Mouse (Mus musculus): ENCODE measurements around the gene Orai2.
"Not testable (repeated sequence)": the region's sequence is repeated elsewhere in the genome, so short reads cannot be mapped to it uniquely, and the experiment has no call there.

The Orai2 gene

DNA sequence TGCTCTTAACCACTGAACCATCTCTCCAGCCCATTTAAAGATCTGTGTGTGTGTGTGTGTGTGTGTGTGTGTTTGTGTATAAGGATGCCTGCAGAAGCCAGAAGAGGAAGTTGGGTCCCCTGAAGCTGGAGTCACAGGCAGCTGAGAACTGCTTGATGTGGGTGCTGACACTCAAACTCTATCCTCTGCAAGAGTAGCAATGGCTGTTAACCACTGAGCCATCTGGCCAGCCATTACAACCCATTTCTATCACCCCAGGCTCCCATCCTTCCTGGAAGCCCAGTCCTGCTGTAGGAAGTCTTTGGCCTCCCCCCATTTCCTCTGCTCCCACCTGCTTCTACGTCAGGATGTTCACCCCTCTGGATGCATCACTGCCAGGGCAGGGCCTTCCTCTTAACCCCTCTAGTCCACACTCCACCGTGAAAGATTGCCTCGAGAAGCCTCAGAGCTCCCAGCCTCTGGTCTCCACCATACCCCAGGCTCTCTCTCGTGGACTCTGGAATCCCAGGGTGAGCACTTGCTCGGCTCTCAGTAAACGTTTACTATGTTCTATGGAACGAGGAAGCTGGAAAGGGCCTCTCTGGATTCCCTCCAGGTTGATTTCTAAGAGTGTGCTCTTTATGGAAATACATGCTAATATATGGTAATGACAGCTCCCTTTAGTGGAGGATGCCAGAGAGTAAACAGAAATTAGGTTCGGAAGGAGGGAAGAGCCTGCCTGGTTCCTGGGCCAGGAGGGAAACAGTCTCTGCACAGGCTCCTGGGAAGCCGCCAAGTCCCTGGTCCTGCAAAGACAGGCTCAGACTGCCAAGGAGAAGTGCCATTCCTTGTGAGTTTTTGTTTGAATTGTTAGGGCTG is 3.3 kb upstream of the Orai2 start:
- DNase-seq (ENCODE audit: extremely low read depth, insufficient read length, low spot score) = no peak

DNA sequence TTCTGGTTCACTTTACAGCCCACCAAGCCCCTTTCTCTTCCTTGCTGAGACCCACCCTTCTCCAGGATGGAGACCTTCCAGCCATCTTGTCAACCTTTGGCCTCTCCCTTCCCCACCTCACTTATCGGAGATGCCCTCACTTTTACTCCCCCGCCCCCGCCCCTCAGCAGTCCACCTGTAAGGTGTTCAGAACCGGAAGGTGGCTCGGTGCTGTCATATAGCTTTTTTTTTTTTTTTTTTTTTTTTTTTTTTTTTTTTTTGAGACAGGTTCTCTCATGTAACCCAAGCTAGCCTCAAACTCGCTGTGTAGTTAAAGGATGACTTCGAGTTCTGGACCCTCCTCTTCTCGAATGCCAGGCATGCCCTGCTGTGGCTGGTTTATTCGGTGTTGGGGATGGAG is 2.4 kb upstream of the Orai2 start:
- DNase-seq (ENCODE audit: extremely low read depth, insufficient read length, low spot score) = no peak

DNA sequence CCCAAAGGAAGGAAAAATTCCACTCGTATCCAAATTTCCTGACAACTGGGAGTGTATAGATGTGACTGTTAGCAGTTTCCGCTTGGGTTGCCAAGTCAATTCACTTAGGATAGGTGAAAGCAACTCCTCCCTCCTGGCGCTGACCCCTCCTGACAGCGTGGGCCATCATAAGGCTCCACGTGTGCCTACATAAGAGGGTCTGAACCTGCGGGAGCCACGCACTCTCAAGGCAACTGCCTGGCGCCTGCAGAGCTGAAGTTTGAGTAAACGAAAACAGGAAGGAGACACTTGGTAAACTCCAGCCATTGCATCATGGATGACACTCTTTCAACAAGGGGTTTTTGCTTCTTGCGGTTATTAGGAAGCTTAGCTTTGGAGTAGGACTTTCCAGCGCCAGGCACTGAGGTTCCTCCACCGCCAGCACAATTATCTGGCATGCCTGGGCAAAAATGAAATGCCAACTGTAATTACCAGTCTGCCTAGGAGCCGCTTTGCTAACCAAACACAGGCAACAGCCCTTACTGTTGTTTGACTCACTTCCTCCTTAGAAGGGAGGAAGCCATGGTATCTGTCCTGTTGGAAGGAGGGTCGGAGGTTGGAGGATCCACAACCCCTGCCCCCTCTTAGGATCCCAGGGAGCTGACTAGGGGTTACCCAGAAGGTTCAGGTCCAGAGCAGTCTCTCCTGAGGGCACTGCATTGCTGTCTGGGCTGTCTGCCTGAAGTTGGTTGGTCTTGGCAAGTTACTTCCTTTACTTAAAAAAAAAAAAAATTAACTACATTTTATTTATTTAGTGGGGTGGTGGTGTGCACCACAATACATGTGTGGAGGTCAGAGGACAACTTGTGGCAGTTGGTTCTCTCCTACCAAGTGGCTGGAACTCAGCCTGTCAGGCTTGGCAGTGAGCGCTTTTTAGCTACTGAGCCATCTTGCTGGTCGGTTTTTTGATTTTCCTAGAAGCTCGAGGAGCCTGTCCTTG is 1.1 kb upstream of the Orai2 start:
- peak; percentile 74 for DNase-seq (ENCODE audit: extremely low read depth, insufficient read length, low spot score)

DNA sequence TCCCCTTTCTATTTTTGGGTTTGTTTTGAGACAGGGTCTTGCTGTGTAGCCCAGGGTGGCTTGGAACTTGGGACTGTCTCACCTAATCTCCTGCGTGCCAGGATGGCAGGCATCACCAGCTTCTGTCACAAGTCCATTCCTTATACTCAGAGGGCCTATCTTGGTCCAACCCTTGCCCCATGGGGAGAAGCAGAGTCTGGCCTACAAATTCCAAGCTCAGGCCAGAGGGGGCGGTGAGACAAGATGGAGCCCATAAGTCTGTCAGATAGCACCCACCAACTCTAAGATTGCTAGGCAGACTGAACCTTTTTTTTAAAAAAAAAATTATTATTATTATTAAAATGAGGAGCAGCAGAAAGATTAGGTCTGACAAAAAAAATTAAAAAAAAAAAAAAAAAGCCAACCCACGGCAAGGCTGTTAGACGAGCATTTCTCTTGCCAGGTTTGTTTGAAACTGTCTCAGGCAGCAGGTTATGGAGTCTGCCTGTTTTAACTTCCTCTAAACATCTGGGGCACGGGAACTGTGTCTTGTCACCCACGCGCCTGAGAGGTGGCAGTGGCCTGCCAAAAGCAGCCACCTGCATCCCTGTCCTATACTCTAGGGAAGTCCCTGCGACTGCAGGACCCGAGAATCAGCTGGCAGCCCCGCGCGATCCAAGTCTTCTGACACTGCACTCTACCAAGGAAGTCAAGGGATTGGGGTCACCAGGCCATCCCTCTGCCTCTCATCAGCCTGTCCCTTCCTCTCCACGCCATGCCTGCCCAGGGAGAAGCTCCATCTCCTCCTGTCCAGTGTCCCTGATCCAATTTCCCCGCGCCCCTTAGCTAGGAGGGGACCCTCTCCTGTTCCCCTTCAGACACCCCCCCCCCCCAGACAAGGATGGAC is 644 bp downstream of the Orai2 start:
- peak; percentile 80 for DNase-seq (ENCODE audit: extremely low read depth, insufficient read length, low spot score)

DNA sequence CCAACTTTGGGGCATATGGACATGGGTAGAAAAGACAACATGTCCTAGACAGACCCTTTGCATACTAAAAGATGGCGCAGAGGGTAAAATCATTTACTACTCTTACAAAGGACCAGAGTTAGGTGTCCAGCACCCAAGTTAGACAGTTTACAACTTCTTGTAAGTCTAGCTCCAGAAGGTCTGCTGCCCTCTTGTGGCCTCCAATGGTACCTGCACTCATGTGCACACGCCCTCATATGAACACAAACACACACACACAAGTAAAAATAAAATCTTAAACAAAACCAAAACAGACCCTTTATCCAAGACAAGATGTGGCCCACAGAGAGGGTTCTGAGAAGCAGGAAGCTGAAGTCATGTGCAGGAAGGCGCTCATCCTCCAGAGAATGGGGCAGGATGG is 2.4 kb downstream of the Orai2 start:
- DNase-seq (ENCODE audit: extremely low read depth, insufficient read length, low spot score) = no peak

DNA sequence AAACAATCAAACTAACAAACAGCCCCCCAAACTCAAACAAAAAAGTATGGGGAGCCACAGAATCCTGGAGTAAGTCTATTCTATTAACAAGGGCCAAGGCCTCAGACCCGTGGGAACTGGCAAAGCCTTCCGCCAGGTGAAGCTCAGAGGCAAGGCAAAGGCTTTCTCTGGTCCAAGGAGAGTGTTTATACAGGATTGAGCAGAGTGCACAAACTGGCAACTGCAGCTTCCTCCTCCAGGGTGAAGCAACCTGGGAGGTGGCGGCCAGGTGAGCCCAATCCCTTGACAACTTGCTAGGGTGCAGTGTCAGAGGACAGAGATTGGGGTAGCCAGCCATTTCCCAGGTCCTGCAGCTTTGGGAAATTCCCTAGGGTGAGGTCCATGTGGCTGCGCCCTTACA is 3.2 kb downstream of the Orai2 start:
- DNase-seq (ENCODE audit: extremely low read depth, insufficient read length, low spot score) = no peak

DNA sequence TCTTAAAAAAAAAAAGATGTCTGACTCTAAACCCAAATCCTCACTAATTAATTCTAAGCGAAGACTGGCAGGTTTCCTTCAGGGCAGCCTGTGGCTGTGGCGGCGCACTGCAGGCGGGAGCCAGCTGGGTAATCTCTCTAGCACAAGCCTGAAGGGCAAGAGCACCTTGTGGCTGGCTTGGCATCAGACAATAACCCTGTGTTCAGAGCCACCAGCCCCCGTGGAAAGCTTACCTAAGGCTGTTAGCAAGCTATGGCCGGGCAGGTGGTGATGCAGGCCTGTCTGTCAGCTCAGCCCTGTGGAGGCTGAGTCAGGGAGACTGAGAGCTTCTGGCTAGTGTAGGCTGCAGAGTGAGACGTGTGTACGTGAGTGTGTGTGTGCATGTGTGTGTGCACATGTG is 5.3 kb downstream of the Orai2 start:
- DNase-seq (ENCODE audit: extremely low read depth, insufficient read length, low spot score) = no peak

DNA sequence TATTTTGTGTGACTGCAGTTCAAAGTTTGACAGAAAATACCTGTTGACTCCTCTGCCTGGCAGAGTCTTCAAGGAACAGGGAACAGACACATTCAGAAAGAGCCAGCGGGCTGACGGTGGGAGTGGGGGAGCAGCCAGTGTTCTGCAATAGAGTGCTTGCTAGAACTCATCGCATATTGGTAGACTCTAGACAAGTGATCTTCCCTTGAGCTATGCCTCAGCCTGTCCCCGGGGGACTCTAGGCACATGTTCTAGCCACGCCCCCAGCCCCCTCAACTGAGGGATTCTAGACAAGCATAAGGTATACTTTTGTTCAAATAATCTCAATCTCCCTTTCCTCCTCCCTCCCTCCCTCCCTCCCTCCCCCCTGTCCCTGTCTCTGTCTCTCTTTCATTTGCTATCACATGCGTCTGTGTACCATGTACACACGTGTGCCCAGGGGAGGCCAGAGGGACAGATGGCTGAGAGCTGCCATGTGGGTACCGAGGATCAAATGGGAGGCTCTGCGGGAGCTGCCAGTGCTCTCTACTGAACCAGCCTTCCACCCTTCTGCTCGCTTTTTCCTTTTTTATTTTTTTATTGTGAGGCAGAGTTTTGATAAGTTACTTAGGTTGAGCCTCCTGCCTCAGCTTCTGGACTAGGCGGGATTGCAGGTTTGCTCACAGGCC is 6.6 kb downstream of the Orai2 start:
- DNase-seq (ENCODE audit: extremely low read depth, insufficient read length, low spot score) = no peak

DNA sequence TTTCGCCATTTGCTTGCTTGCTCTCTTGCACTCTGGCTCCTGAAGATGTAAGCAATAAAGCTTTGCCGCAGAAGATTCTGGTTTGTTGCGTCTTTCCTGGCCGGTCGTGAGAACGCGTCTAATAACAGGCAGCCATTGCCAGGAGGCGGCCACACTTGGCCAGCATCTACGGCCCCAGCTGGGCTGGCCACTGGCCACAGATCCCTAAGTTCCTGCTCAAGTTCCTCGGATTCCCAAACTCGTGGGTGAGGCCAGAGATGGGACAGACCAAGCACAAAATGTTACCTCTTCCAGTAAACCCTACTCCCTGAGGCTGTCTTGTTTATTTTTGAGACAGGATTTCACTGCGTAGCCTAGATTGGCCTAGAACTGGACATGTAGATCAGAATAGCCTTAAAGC is 10.4 kb downstream of the Orai2 start:
- not testable (repeated sequence) for DNase-seq (ENCODE audit: extremely low read depth, insufficient read length, low spot score)

DNA sequence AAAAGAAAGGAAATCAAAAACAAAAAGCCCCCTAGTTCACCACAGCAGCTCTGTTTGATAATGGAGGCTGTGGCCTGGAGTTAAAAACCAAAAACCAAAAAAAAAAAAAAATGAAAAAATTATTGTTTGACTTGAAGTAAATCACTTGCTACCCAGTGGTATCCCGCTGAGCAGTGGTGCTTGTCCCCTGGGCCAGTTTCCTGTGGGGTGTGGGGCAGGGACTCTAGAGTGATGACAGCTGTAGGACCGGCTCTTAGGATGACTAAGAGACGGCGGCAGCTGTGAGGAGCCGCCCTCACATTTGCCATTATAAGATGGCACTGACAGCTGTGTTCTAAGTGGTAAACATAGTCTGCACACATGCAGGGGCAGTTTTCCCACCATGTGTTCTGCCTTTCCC is 15.1 kb downstream of the Orai2 start:
- no peak for DNase-seq (ENCODE audit: extremely low read depth, insufficient read length, low spot score)

DNA sequence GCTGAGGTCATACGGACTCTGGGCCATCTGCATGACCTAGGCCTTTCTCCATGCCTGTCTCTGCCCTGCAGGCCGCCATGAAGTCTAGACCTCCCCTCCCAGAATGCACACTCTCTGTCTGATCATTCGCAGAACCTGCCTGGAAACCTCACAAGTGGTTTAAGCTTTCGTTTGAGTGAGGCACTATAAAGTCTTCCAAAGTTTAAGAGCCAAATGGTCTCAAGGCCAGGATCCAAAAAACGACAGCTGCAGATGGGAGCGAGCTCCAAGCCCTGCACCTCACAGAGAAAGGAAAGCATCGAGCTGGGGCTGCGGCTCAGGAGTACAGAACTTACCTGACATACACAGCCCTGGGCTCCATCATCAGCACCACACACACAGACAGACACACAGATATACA is 18.1 kb downstream of the Orai2 start:
- DNase-seq (ENCODE audit: extremely low read depth, insufficient read length, low spot score) = no peak

DNA sequence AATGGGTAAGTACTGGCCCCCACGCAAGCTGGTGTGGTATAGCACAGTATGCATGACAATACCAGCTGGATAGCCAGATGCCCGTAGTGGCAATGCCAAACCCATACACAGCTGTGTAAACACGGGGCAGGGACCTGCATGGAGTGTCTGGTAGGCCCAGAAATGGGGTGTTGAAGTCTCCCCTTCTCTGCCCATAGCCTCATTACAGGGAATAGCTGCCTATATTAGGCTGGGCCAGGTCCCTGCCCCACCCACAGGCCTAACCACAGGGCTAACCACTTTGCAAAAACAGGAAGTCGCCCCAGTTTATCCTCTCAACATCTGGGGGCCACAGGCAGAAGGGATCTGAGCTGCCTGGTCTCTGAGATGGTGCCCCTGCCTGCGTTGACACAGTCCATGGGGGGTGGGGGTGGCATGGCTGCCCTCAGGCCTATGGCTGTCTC is 21.4 kb downstream of the Orai2 start:
- not testable (repeated sequence) for DNase-seq (ENCODE audit: extremely low read depth, insufficient read length, low spot score)

DNA sequence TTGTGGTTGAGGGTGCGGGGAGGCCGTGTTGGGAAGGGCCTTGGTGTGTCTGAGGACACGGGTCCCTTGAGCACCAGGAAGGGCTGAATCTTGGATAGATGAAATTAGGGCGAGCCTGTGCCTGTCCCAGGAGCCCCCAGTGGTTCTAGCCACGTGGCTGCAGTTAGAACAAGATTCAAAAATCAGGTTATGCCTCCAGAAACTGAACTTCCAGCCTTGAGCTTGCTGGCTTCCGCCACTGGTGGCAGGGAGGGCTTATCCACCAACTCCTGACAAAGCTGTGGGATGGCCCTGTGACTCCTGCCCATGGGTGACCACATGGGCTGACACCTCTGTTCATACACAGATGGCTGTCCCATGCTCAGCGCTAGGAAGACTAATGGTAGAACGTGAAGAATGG is 22.8 kb downstream of the Orai2 start:
- no peak for DNase-seq (ENCODE audit: extremely low read depth, insufficient read length, low spot score)

DNA sequence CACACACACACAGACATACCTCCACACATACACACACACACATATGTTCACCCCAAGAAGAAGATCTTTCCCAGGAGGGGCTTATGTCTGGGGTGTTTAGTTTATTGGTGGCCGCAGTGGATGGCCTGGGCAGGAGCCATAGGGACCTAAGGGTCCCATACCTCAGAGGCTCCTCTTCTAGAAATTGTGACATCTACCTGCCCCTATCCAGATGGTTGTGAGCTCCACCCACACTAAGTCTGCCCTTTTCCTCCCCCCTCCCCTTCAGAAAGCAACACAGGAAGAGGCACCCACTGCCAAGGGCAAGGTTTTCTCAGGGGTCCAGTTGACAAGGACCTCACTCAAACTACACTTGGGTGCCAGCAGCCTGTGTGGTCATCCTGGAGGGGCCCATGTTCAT is 23.6 kb downstream of the Orai2 start:
- DNase-seq (ENCODE audit: extremely low read depth, insufficient read length, low spot score) = no peak

DNA sequence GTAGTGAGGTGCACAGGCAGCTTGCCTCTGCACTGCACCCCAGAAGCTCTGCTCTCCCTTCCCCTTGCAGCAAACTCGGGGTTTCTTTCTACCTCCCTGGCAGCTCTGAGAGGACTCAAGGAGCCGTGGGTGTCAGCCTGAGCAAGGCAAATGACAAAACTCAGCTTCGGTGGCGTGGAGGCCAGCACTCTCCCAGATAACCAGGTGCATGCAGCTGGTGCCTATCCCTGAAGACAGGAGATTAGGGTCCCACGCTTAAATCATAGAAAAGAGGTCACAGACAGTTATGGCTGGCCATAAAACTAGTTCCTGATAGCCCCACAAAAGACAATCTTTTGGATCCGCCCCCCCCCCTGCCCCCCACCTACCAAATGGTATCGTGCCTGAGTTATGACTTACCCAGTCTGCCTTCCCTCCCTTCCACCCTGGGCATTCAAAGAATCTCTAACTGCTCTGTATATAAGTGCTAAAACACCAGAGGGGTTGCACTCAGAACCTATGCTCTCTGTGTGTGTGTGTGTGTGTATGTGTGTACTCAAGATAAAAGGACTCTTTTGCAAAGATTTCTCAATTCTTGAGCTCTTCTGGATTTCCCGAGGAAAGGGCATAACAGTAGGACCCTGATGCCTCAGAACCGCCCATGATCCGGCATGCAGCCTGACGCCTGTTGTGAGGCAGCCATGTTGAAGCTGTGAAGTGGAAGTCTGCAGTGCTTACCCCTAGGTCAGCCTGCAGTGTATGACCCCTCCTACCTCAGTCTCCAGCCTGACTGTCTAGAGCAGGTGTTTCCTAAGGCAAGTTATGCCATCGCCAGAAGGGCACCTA is 25.7 kb downstream of the Orai2 start:
- DNase-seq (ENCODE audit: extremely low read depth, insufficient read length, low spot score) = no peak

DNA sequence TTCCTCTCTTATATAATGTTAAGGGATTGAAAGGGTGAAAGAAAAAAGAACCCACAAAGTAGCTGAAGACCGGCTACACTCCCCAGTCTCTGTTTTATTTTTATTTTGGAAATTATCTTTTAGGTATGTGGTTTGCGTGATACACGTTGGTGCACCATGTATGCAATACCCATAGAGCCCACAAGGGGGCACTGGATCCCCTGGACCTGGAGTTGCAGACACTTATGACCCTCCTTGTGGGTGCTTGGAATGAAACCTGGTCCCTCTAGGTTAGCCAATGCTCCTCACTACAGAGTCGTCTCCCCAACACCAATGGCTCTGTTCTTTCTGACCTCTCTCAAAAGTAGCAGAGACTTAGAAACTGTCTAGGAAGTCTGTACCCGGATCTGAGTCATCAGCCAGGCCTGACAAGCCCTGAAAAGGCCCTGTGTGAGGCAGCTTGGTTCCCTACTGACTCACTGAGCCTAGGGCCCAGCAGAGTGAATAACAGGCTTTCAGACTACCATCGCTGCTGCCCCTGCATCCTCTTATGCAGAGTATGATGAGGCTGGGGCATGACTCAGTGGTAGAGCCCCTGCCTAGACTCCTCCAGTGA is 27.3 kb downstream of the Orai2 start:
- DNase-seq (ENCODE audit: extremely low read depth, insufficient read length, low spot score) = peak; percentile 64

DNA sequence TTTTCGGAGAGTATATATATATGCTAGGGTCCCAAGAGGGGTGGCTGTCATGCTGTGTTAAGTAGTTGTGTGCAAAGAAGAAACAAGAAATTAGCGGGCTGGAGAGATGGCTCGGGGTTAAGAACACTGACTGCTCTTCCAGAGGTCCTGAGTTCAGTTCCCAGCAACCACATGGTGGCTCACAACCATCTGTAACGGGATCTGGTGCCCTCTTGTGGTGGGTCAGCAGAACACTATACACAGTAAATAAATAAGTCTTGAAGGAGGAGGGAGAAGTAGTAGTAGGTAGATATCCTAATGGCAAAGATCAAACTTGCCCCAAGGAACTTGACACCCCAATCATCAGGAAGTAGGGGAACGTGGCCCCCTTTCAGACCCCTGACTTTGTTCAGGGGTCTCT is 27.8 kb downstream of the Orai2 start:
- no peak for DNase-seq (ENCODE audit: extremely low read depth, insufficient read length, low spot score)

DNA sequence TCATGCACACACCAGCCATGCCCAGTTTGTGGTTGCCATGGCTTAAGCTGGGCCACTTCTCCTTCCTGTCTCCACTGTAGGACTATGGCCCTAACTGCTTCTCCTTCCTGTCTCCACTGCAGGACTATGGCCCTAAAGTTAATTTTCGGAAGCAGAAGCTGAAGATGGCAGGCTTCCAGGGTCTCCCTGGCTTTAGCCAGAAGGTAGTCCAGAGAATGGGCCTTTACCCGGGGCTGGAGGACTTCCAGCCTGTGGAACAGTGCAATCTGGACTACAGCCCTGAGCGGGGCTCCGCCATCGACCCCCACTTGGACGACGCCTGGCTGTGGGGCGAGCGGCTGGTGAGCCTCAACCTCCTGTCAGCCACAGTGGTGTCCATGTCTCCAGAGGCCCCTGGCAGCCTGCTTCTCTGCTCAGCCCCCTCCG is 30.4 kb downstream of the Orai2 start:
- no peak for DNase-seq (ENCODE audit: extremely low read depth, insufficient read length, low spot score)

DNA sequence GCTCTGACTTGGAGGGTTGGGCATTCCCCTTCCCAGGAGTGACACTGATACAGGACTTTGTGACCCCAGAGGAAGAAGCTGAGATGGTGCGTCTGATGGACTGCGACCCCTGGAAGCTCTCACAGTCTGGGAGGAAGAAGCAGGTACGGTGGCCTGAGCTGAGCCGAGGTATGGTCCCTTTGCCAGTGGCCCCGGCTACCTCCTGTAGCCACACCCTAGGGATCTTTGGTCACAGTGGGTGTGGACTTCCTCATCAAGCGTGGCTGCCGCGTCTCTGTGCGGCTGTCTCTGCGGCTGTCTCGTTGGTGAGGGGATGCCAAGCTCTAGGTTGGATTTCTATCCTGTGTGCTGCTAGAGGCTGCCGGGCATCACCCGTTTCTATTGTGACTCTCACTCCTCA is 31.1 kb downstream of the Orai2 start:
- DNase-seq (ENCODE audit: extremely low read depth, insufficient read length, low spot score) = no peak

Data from 3134 (cell line).